Mouse (Mus musculus): ENCODE measurements at regions not wholly inside any gene's neighbourhood (a gene's known extent, or its start where the extent isn't known, plus 50 kb on each side); places are given as distances from the start of the nearest gene placed in this dataset.

GRCm38 (mm10) chr13:34420341-34421156 is 75.6 kb upstream of the Slc22a23 start:
- ATAC-seq (ENCODE audit: extremely low read depth, insufficient number of reproducible peaks, low FRiP score, poor library complexity, severe bottlenecking) (no peak), DNase-seq (ENCODE audit: low spot score) (no peak)
- no peaks in the 10 kb centered on the region for H3K36me3 ChIP-seq (replicated peaks)
- no peak for TF ChIP-seq POLR2AphosphoS5 (IDR thresholded peaks at IDR 0.05; ENCODE audit: insufficient replicate concordance, low read depth, low read length)
- no peak for TF ChIP-seq GATA1 (IDR thresholded peaks at IDR 0.05; ENCODE audit: borderline replicate concordance, low read length)
- TF ChIP-seq TAL1 (conservative IDR thresholded peaks at IDR 0.05; ENCODE audit: low read depth, low read length): no peak
- TF ChIP-seq CTCF (IDR thresholded peaks at IDR 0.05; ENCODE audit: low read depth, low read length): no peak
- TF ChIP-seq GATA2 (IDR thresholded peaks at IDR 0.05; ENCODE audit: borderline replicate concordance, low read depth, low read length): no peak
- no peaks in the 10 kb centered on the region for H3K4me1 ChIP-seq (ENCODE audit: insufficient read depth, low read depth, low read length)
- H3K4me3 ChIP-seq (ENCODE audit: low read depth, low read length): no peak overlapping the region
- H3K27me3 ChIP-seq (ENCODE audit: insufficient read depth, low read length): peaks cover 37% of the 10 kb centered on the region
- H3K9me3 ChIP-seq (replicated peaks): no peaks in the 10 kb centered on the region

- ATAC-seq (ENCODE audit: extremely low read depth, insufficient number of reproducible peaks, low FRiP score, poor library complexity, severe bottlenecking) (no peak), DNase-seq (ENCODE audit: low spot score) (no peak)
- H3K27me3 ChIP-seq (ENCODE audit: insufficient read depth, low read length): peaks cover 29% of the 10 kb centered on the region
- no peak overlapping the region for H3K4me3 ChIP-seq (ENCODE audit: low read depth, low read length)
- H3K36me3 ChIP-seq (replicated peaks): no peaks in the 10 kb centered on the region
- H3K9me3 ChIP-seq (replicated peaks): no peaks in the 10 kb centered on the region
- no peaks in the 10 kb centered on the region for H3K4me1 ChIP-seq (ENCODE audit: insufficient read depth, low read depth, low read length)
- TF ChIP-seq POLR2AphosphoS5 (IDR thresholded peaks at IDR 0.05; ENCODE audit: insufficient replicate concordance, low read depth, low read length) (no peak), TAL1 (conservative IDR thresholded peaks at IDR 0.05; ENCODE audit: low read depth, low read length) (no peak)
Measured at GRCm38 (mm10) chr13:34419061-34419460, 74.1 kb upstream of the Slc22a23 start.

GRCm38 (mm10) chr13:34416603-34417002 is 71.6 kb upstream of the Slc22a23 start:
- Histone ChIP-seq H3K4me1 (ENCODE audit: insufficient read depth, low read depth, low read length) (no peaks in the 10 kb centered on the region), H3K4me3 (ENCODE audit: low read depth, low read length) (no peak overlapping the region), H3K9me3 (replicated peaks) (no peaks in the 10 kb centered on the region), H3K27me3 (ENCODE audit: insufficient read depth, low read length) (peaks cover 21% of the 10 kb centered on the region), H3K36me3 (replicated peaks) (no peaks in the 10 kb centered on the region)
- ATAC-seq (ENCODE audit: extremely low read depth, insufficient number of reproducible peaks, low FRiP score, poor library complexity, severe bottlenecking) (no peak), DNase-seq (ENCODE audit: low spot score) (no peak)
- TF ChIP-seq GATA1 (IDR thresholded peaks at IDR 0.05; ENCODE audit: borderline replicate concordance, low read length) (no peak), POLR2AphosphoS5 (IDR thresholded peaks at IDR 0.05; ENCODE audit: insufficient replicate concordance, low read depth, low read length) (no peak), GATA2 (IDR thresholded peaks at IDR 0.05; ENCODE audit: borderline replicate concordance, low read depth, low read length) (no peak), TAL1 (conservative IDR thresholded peaks at IDR 0.05; ENCODE audit: low read depth, low read length) (no peak), CTCF (IDR thresholded peaks at IDR 0.05; ENCODE audit: low read depth, low read length) (no peak)

- Histone ChIP-seq H3K36me3 (replicated peaks) (no peaks in the 10 kb centered on the region), H3K4me3 (ENCODE audit: low read depth, low read length) (no peak overlapping the region), H3K4me1 (ENCODE audit: insufficient read depth, low read depth, low read length) (no peaks in the 10 kb centered on the region), H3K27me3 (ENCODE audit: insufficient read depth, low read length) (peaks cover 30% of the 10 kb centered on the region), H3K9me3 (replicated peaks) (no peaks in the 10 kb centered on the region)
- ATAC-seq (ENCODE audit: extremely low read depth, insufficient number of reproducible peaks, low FRiP score, poor library complexity, severe bottlenecking): no peak
- DNase-seq (ENCODE audit: low spot score): no peak
- TF ChIP-seq POLR2AphosphoS5 (IDR thresholded peaks at IDR 0.05; ENCODE audit: insufficient replicate concordance, low read depth, low read length) (no peak), GATA1 (IDR thresholded peaks at IDR 0.05; ENCODE audit: borderline replicate concordance, low read length) (no peak), TAL1 (conservative IDR thresholded peaks at IDR 0.05; ENCODE audit: low read depth, low read length) (no peak), CTCF (IDR thresholded peaks at IDR 0.05; ENCODE audit: low read depth, low read length) (no peak), GATA2 (IDR thresholded peaks at IDR 0.05; ENCODE audit: borderline replicate concordance, low read depth, low read length) (no peak)
Measured at GRCm38 (mm10) chr13:34414533-34414932, 69.6 kb upstream of the Slc22a23 start.

- Histone ChIP-seq H3K36me3 (replicated peaks) (no peaks in the 10 kb centered on the region), H3K27me3 (ENCODE audit: insufficient read depth, low read length) (peaks cover 35% of the 10 kb centered on the region), H3K4me1 (ENCODE audit: insufficient read depth, low read depth, low read length) (no peaks in the 10 kb centered on the region), H3K9me3 (replicated peaks) (no peaks in the 10 kb centered on the region), H3K4me3 (ENCODE audit: low read depth, low read length) (no peak overlapping the region)
- TF ChIP-seq CTCF (IDR thresholded peaks at IDR 0.05; ENCODE audit: low read depth, low read length) (no peak), GATA2 (IDR thresholded peaks at IDR 0.05; ENCODE audit: borderline replicate concordance, low read depth, low read length) (no peak), GATA1 (IDR thresholded peaks at IDR 0.05; ENCODE audit: borderline replicate concordance, low read length) (no peak), TAL1 (conservative IDR thresholded peaks at IDR 0.05; ENCODE audit: low read depth, low read length) (no peak), POLR2AphosphoS5 (IDR thresholded peaks at IDR 0.05; ENCODE audit: insufficient replicate concordance, low read depth, low read length) (no peak)
- no peak for ATAC-seq (ENCODE audit: extremely low read depth, insufficient number of reproducible peaks, low FRiP score, poor library complexity, severe bottlenecking)
- no peak for DNase-seq (ENCODE audit: low spot score)
Measured at GRCm38 (mm10) chr13:34408669-34409055, 63.7 kb upstream of the Slc22a23 start.

GRCm38 (mm10) chr13:34408007-34408668 is 63.2 kb upstream of the Slc22a23 start:
- no peak for TF ChIP-seq GATA1 (IDR thresholded peaks at IDR 0.05; ENCODE audit: borderline replicate concordance, low read length)
- no peak for TF ChIP-seq TAL1 (conservative IDR thresholded peaks at IDR 0.05; ENCODE audit: low read depth, low read length)
- TF ChIP-seq POLR2AphosphoS5 (IDR thresholded peaks at IDR 0.05; ENCODE audit: insufficient replicate concordance, low read depth, low read length): no peak
- TF ChIP-seq GATA2 (IDR thresholded peaks at IDR 0.05; ENCODE audit: borderline replicate concordance, low read depth, low read length): no peak
- TF ChIP-seq CTCF (IDR thresholded peaks at IDR 0.05; ENCODE audit: low read depth, low read length): no peak
- H3K36me3 ChIP-seq (replicated peaks): no peaks in the 10 kb centered on the region
- H3K27me3 ChIP-seq (ENCODE audit: insufficient read depth, low read length): peaks cover 32% of the 10 kb centered on the region
- H3K4me1 ChIP-seq (ENCODE audit: insufficient read depth, low read depth, low read length): no peaks in the 10 kb centered on the region
- ATAC-seq (ENCODE audit: extremely low read depth, insufficient number of reproducible peaks, low FRiP score, poor library complexity, severe bottlenecking): no peak
- no peak for DNase-seq (ENCODE audit: low spot score)
- H3K4me3 ChIP-seq (ENCODE audit: low read depth, low read length): no peak overlapping the region
- no peaks in the 10 kb centered on the region for H3K9me3 ChIP-seq (replicated peaks)
